Mouse (Mus musculus) brain, embryonic 14.5 days (tissue): ENCODE results near the gene Olfr568. TPM values are rescaled to one million over a fixed set of nuclear protein-coding genes. Genes with fewer than 3 reads are reported as not detected.

ENCODE experiments used
- DNase-seq: peaks from one replicate; pipeline ENCODE4 v3.0.0-alpha.2; 2011; ENCODE audit warnings: low read depth
- CTCF ChIP-seq: fragments of 200-500 bp; IDR thresholded peaks from 2 replicates; pipeline ENCODE4 v1.5.1; 2012; ENCODE audit warnings: inconsistent platforms, mild to moderate bottlenecking, moderate library complexity, borderline replicate concordance; ENCODE audit not compliant: insufficient read depth, insufficient read length; ENCODE audit errors: extremely low read depth
- POLR2A ChIP-seq: fragments of 200-500 bp; IDR thresholded peaks from 2 replicates; pipeline ENCODE4 v1.6.1; 2012; ENCODE audit warnings: mild to moderate bottlenecking, inconsistent platforms, borderline replicate concordance; ENCODE audit not compliant: poor library complexity, insufficient read depth, insufficient read length, severe bottlenecking; ENCODE audit errors: extremely low read depth
- polyA plus RNA-seq: library from polyadenylated mRNA; depleted of rRNA; stranded (reverse); fragments of >200 nt; gene quantifications from 2 replicates; pipeline ENCODE4 v1.2.3, GENCODE M21; 2012; rRNA removed

Olfr568 gene
- not detected in 2 replicates for polyA plus RNA-seq

DNA sequence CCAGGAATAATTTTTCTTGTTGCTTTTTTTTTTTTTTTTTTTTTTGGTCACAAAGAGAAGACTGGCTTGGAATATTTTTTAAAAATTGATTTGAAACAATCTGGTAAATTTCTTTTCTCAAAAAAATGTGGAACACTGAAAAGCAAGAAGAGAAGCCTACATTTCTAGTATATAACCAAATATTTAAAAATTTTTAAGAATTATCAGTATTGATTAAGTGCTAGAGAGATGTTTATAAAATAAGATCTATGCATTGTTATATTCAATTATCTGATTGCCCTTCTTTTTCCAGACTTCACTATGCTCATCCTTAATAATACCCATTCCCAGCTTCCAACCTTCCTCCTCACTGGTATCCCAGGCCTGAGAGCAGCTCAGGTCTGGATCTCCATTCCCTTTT is at the start of gene Olfr568:
Olfr568 (plus strand) TSS at position 301 of the 400 bp plus-strand sequence.
- TF ChIP-seq POLR2A, result no peak
- no peak for TF ChIP-seq CTCF
- no peak for DNase-seq

DNA sequence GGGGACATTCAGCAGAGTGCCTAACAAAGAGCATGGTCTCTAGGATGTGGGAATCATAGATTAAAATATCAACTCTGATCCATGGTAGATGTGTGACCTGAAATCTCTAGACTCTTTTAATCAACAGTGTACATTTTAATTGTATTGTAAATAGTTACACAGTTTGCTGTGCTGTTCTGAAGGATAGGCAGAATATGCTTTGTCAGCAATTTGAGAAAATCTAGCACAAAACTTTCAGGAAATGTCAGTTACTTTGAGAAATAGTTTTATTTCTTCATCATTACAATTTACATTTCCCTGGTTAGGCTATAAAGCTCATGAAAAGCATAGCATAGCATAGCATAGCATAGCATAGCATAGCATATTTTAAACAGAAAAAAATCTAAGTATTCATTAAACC is 21.1 kb upstream of the Olfr568 start:
- TF ChIP-seq CTCF (no peak), POLR2A (no peak)
- no peak for DNase-seq

DNA sequence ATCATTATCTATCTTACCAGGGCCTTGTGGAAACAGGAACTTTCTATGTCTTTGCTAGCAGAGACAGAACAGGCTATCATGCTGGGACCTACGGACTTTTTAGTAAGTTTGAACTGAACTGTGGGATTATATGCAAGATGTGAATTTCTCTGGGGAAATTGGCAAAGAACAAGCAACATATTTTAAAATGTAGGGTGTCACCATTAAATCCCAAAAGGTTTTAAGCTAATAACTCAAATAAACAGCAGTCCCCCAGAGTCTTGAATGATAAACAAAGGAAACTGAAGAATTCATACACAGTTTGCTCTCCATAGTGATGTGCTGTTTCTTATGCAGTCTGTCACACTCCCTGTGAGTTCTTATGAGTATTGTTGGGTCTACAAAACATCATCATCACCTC is 18.3 kb upstream of the Olfr568 start, which contains the start of gene Olfr566:
Olfr566 (minus strand) TSS at position 101 of the 400 bp plus-strand sequence.
- TF ChIP-seq CTCF, result no peak
- TF ChIP-seq POLR2A, result no peak

DNA sequence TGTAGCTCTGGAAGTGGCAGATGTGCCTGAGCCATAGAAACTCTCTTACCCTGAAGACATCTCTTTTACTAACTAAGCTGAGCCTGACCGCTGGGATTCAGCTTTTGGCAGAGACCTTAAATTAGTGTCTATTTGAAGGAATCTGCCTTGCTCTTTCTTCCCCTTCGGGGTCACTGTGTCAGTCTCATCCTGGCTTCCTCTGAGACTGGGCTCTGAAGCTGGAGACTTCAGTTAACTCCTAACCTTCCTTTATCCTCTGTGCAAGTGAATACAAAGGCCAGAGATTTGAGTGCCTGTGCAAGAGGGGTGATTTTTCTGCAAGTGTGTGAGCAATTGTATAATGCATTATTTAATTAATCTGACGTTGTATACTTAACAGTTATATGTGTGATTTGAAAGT is 13.9 kb downstream of the Olfr568 start, which contains the start of gene Olfr569:
Olfr569 (minus strand) TSS at position 101 of the 400 bp plus-strand sequence.
- TF ChIP-seq POLR2A (no peak), CTCF (no peak)
- peak; percentile 1 for DNase-seq

More for the DNA sequence above, 18.3 kb upstream of the Olfr568 start, which contains the start of gene Olfr566:
- DNase-seq, result no peak

DNA sequence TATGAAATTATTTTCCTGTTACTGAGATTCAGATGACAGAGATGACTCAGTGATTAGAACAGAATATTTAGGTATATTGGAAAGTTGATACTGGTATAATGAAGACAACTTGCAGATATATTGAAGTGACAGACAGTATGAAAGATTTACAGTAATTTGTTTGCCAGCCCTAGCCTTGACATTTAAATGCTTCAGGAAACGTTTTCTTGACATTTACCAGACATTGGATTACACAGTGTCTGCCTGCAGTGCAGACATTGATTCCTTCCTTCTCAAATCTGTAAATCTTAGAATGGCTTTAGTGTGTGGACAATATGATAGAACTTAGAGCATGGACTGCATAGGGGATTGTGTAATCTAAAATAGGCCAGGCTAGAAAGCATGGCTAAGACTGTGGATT is 38.3 kb downstream of the Olfr568 start:
- TF ChIP-seq POLR2A (no peak), CTCF (no peak)
- peak; percentile 3 for DNase-seq

DNA sequence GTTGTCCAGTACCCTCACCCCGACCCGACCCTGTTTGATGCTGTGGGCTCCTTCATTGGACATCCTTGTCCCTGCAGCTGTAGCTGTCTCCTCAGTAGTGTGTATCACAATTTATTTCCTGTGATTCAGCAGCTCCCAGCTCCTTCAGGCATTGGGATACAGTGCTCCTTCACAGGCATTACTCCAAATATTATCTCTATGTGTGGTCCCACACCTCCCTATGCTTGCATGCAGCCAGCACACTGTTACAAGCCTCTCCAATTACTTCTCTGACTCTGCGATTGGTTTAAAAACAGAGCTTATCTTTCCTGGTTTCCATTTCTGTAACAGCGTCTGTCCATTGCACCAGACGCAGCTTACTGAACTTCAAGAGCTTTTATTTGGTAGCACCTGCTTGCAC is 39.5 kb downstream of the Olfr568 start:
- DNase-seq, result no peak
- TF ChIP-seq POLR2A (no peak), CTCF (no peak)

DNA sequence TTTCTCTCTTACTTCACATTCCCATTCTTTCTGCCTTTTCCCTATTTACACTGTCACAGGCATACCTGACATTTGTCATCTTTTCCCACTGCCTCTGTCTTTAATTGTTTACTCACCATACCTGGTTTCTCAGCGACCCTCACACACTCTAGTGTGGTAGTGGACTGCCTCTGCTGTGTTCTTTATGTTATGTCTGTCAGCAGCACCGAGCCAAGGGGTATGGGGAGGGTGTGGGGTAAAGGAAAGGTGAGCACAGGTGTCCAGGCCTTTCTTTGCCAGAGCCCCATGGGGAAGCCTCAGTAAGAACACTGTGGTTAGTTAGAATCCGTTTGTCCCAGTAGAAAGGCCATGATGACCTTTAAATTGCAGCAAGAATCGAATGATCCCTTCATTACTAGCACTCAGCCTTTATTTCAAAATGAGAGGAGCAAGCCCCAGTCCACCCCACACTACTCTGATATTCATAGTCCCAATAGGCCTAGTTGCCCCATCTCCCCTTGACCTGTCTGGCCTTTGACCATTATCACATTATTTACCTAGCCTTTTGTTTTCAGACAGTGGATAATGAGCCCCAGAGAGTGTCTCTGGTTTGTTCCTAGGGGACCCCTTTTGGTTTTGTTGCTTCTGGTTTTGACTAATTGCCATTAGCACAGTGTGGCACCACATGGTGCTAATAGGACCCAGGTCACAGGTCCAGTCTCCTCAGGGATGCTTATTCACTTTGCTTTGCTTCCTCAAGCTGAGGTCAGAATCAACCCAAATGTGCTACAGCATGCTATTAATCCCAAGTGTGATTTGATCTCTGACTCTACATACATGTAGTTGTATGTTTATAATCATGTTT is 40.3 kb downstream of the Olfr568 start, which contains the start of gene Olfr571:
Olfr571 (minus strand) TSS at position 505 of the 844 bp plus-strand sequence.
- DNase-seq, result no peak
- TF ChIP-seq POLR2A (no peak), CTCF (no peak)

DNA sequence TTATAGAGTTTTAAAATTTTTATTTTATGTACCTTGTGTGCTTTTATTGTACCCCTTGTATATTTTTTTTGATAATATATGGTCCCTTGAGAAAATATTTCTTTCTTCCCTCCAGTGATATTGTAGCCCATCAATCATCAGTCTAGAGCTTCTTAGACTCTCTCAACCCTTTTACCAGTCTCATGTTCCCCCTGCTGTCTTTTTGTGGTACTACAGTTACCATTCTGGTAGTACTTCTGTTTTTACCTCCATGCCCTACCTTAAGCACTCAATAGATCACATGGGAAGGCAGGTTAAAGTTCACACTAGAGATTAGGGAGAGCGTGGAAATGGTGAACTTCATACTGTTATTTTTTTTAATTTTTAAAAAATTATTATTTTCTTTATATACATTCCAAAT is 42.7 kb downstream of the Olfr568 start:
- peak; percentile 81 for DNase-seq
- TF ChIP-seq POLR2A (no peak), CTCF (peak; percentile 47; the same call in 1 of the 2 replicates)

DNA sequence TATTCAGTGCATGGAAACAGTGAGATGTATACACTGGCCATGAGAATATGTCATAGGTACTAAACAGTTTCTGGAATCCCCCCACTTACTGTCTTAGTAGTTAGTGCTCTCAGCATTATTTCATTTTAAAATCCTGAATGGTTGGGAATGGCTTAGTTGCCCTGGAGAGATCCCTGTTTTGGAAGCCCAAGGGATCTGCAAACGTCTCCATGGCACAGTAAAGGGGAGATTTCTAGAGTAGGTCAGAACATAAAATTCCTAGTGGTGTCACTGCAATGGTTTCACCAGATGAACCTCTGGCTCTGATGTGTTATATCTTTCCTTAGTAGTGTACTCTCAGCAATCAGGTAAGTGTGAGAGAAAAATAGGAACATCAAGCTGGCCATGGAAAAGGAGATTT is 47.2 kb downstream of the Olfr568 start, which contains the start of gene Olfr572:
Olfr572 (plus strand) TSS at position 301 of the 400 bp plus-strand sequence.
- no peak for DNase-seq
- TF ChIP-seq POLR2A (no peak), CTCF (no peak)

DNA sequence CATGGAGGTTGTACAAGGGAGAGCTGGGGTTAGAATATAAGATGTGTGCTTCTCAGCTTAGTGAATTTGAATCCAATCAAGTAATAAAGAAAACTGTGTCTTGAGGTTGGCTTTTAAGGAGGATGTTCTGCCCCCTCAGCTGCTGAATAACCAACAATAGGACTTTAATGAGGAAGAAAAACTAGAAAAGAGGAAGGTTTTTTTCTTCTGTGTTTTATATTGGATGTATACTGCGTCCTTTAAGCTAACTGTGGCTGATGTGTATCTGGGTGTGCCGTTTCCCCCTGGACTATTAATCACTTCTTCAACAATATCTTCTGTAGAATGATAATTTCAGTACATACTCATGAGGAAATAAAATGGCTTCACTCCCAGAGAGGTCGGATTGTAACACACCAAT is 50.2 kb downstream of the Olfr568 start:
- TF ChIP-seq POLR2A, result no peak
- TF ChIP-seq CTCF, result no peak
- DNase-seq, result no peak

Other genes with a start within 250 kb of the Olfr568 start
- not detected in 2 replicates for gene Olfr554, start 238.7 kb upstream of the Olfr568 start, polyA plus RNA-seq
- gene Olfr555, start 218.3 kb upstream of the Olfr568 start, polyA plus RNA-seq, result not detected in 2 replicates
- not detected in 2 replicates for gene Olfr556, start 212.2 kb upstream of the Olfr568 start, polyA plus RNA-seq
- gene Trim68, start 189.8 kb upstream of the Olfr568 start, polyA plus RNA-seq, result 11.1 and 14.2 TPM in 2 replicates
- gene Olfr557, start 181.2 kb upstream of the Olfr568 start, polyA plus RNA-seq, result not detected in 2 replicates
- gene Olfr558, start 174.9 kb upstream of the Olfr568 start, polyA plus RNA-seq, result 0.08 and 0.19 TPM in 2 replicates
- not detected in 2 replicates for gene Olfr33, start 158.1 kb upstream of the Olfr568 start, polyA plus RNA-seq
- not detected in 2 replicates for gene Olfr559, start 149.6 kb upstream of the Olfr568 start, polyA plus RNA-seq
- gene Olfr560, start 117.8 kb upstream of the Olfr568 start, polyA plus RNA-seq, result not detected in 2 replicates
- gene Olfr78, start 117.7 kb upstream of the Olfr568 start, polyA plus RNA-seq, result 0.15 and 0.18 TPM in 2 replicates
- not detected in 2 replicates for gene Olfr561, start 105.9 kb upstream of the Olfr568 start, polyA plus RNA-seq
- not detected in 2 replicates for gene Olfr564, start 73.6 kb upstream of the Olfr568 start, polyA plus RNA-seq
- gene Olfr566, start 18.4 kb upstream of the Olfr568 start, polyA plus RNA-seq, result not detected in 2 replicates
- not detected in 2 replicates for gene Olfr569, start 13.8 kb downstream of the Olfr568 start, polyA plus RNA-seq
- gene Olfr570, start 17.5 kb downstream of the Olfr568 start, polyA plus RNA-seq, result not detected in 2 replicates
- not detected in 2 replicates for gene Olfr571, start 40.4 kb downstream of the Olfr568 start, polyA plus RNA-seq
- not detected in 2 replicates for gene Olfr572, start 47.3 kb downstream of the Olfr568 start, polyA plus RNA-seq
- not detected in 2 replicates for gene Olfr573-ps1, start 65.5 kb downstream of the Olfr568 start, polyA plus RNA-seq
- gene Olfr574, start 71.3 kb downstream of the Olfr568 start, polyA plus RNA-seq, result 0.08 TPM in 1 of 2 replicates, not detected in the other
- gene Olfr575, start 81.7 kb downstream of the Olfr568 start, polyA plus RNA-seq, result not detected in 2 replicates
- gene Olfr576, start 85.5 kb downstream of the Olfr568 start, polyA plus RNA-seq, result not detected in 2 replicates
- gene Olfr577, start 98.8 kb downstream of the Olfr568 start, polyA plus RNA-seq, result not detected in 2 replicates
- gene Olfr578, start 112.2 kb downstream of the Olfr568 start, polyA plus RNA-seq, result not detected in 2 replicates
- not detected in 2 replicates for gene Olfr582, start 160.9 kb downstream of the Olfr568 start, polyA plus RNA-seq
- gene Olfr583, start 174.2 kb downstream of the Olfr568 start, polyA plus RNA-seq, result not detected in 2 replicates
- gene Olfr584, start 204.8 kb downstream of the Olfr568 start, polyA plus RNA-seq, result not detected in 2 replicates
- gene Olfr585, start 220.6 kb downstream of the Olfr568 start, polyA plus RNA-seq, result not detected in 2 replicates
- not detected in 2 replicates for gene Olfr586, start 248.5 kb downstream of the Olfr568 start, polyA plus RNA-seq